Mouse (Mus musculus): ENCODE data around the gene Spn.

- TF ChIP-seq CTCF (IDR thresholded peaks at IDR 0.05; ENCODE audit: borderline replicate concordance, extremely low read depth, insufficient read depth, insufficient read length), result no peak
- TF ChIP-seq POLR2A (IDR thresholded peaks at IDR 0.05; ENCODE audit: borderline replicate concordance, extremely low read depth, insufficient read depth, insufficient read length, poor library complexity, severe bottlenecking), result no peak
These were observed 46.2 kb upstream of the Spn start for GRCm38 (mm10) chr7:127183828-127184227.
